Mouse (Mus musculus): Measurements from ENCODE around the gene Pnlip.
A peak's percentile ranks its signal among the peaks of the same experiment; 100 is the strongest.

The Pnlip gene

DNA sequence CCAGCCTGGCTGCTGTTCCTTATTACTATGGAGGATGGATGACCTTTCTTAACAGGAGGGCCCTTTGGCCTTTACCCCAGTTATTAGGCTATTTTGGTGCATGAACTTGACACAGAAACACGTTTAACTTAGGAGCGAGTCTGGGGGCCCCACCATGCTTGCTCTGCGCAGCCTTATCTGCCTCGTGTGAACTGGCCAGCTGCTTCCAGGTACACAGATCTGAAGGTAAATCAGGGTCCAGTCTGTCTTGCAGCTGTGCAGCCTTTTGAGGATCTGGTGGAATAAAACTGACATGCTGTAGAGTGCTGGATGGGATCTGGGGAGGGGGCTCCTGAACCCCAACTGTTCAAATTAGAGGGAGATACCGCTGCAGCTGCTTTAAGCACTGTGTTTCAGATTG, 75.5 kb downstream of the Pnlip start:
- DNase-seq = no peak

- DNase-seq = peak in 1 of 2 experiments; percentile 13
Measured at GRCm38 (mm10) chr19:58728445-58729031, 76.2 kb downstream of the Pnlip start, which contains the start of gene Pnliprp1. Pnliprp1 (plus strand) TSS chr19:58728887.
